Mouse (Mus musculus): Measurements from ENCODE around the gene Sorcs2. TPM values are rescaled to one million over a fixed set of nuclear protein-coding genes. Genes with fewer than 3 reads are reported as not detected.

The Sorcs2 gene
- polyA plus RNA-seq, 1 experiment from 2014 or later, result 3.1 TPM

- WGBS, result 80% methylated on average over 15 of the region's 15 CpGs
- H3K27ac ChIP-seq (replicated peaks), result peak overlapping the region; percentile 46; the same call in 1 of the 2 replicates
- TF ChIP-seq CTCF (IDR thresholded peaks at IDR 0.05; ENCODE audit: low read depth), result no peak
- TF ChIP-seq EP300 (optimal IDR thresholded peaks at IDR 0.05), result no peak
- no peaks in the 10 kb centered on the region for H3K27me3 ChIP-seq (ENCODE audit: control insufficient read depth, insufficient read depth, low read length)
- DNase-seq (ENCODE audit: low spot score) (no peak), ATAC-seq (ENCODE audit: low FRiP score, low TSS enrichment) (0 out of 2 replicates have a peak, but pooled peaks have one; percentile 4)
- no peak overlapping the region for H3K4me2 ChIP-seq (replicated peaks; ENCODE audit: low read depth)
- H3K9ac ChIP-seq (ENCODE audit: low read length), result no peak overlapping the region
- H3K4me3 ChIP-seq (ENCODE audit: low read depth, low read length), result no peak overlapping the region
- no peaks in the 10 kb centered on the region for H3K9me3 ChIP-seq (ENCODE audit: control insufficient read depth, low read length)
- peaks cover 12% of the 10 kb centered on the region for H3K36me3 ChIP-seq (ENCODE audit: control insufficient read depth, insufficient read depth, low read length)
- peaks cover 2% of the 10 kb centered on the region; the same call in 1 of the 2 replicates for H3K4me1 ChIP-seq (replicated peaks; ENCODE audit: control insufficient read depth, insufficient read depth)
Observed at GRCm38 (mm10) chr5:35974265-35974664, 423.7 kb downstream of the Sorcs2 start.

GRCm38 (mm10) chr5:35973800-35974199 is 424.1 kb downstream of the Sorcs2 start:
- no peak for TF ChIP-seq CTCF (IDR thresholded peaks at IDR 0.05; ENCODE audit: low read depth)
- TF ChIP-seq EP300 (optimal IDR thresholded peaks at IDR 0.05), result no peak
- H3K4me1 ChIP-seq (replicated peaks; ENCODE audit: control insufficient read depth, insufficient read depth), result peaks cover 2% of the 10 kb centered on the region; the same call in 1 of the 2 replicates
- H3K4me2 ChIP-seq (replicated peaks; ENCODE audit: low read depth), result no peak overlapping the region
- DNase-seq (ENCODE audit: low spot score) (peak; percentile 79), ATAC-seq (ENCODE audit: low FRiP score, low TSS enrichment) (peak; percentile 80)
- 34% methylated on average over 12 of the region's 12 CpGs for WGBS
- peak overlapping the region; percentile 71 for H3K27ac ChIP-seq (replicated peaks)
- H3K4me3 ChIP-seq (ENCODE audit: low read depth, low read length), result no peak overlapping the region
- no peak overlapping the region for H3K9ac ChIP-seq (ENCODE audit: low read length)
- no peaks in the 10 kb centered on the region for H3K27me3 ChIP-seq (ENCODE audit: control insufficient read depth, insufficient read depth, low read length)
- peaks cover 12% of the 10 kb centered on the region for H3K36me3 ChIP-seq (ENCODE audit: control insufficient read depth, insufficient read depth, low read length)
- no peaks in the 10 kb centered on the region for H3K9me3 ChIP-seq (ENCODE audit: control insufficient read depth, low read length)

GRCm38 (mm10) chr5:35972739-35973138 is 425.2 kb downstream of the Sorcs2 start:
- no peaks in the 10 kb centered on the region for H3K9me3 ChIP-seq (ENCODE audit: control insufficient read depth, low read length)
- no peak overlapping the region for H3K27ac ChIP-seq (replicated peaks)
- TF ChIP-seq CTCF (IDR thresholded peaks at IDR 0.05; ENCODE audit: low read depth), result no peak
- TF ChIP-seq EP300 (optimal IDR thresholded peaks at IDR 0.05), result no peak
- H3K36me3 ChIP-seq (ENCODE audit: control insufficient read depth, insufficient read depth, low read length), result peaks cover 12% of the 10 kb centered on the region
- no peaks in the 10 kb centered on the region for H3K27me3 ChIP-seq (ENCODE audit: control insufficient read depth, insufficient read depth, low read length)
- H3K4me2 ChIP-seq (replicated peaks; ENCODE audit: low read depth), result no peak overlapping the region
- 48% methylated on average over 7 of the region's 7 CpGs for WGBS
- H3K4me1 ChIP-seq (replicated peaks; ENCODE audit: control insufficient read depth, insufficient read depth), result peaks cover 2% of the 10 kb centered on the region; the same call in 1 of the 2 replicates
- ATAC-seq (ENCODE audit: low FRiP score, low TSS enrichment) (0 out of 2 replicates have a peak, but pooled peaks have one; percentile 34), DNase-seq (ENCODE audit: low spot score) (no peak)
- H3K9ac ChIP-seq (ENCODE audit: low read length), result no peak overlapping the region
- H3K4me3 ChIP-seq (ENCODE audit: low read depth, low read length), result no peak overlapping the region

GRCm38 (mm10) chr5:35971841-35972578 is 425.9 kb downstream of the Sorcs2 start:
- Histone ChIP-seq H3K27me3 (ENCODE audit: control insufficient read depth, insufficient read depth, low read length) (no peaks in the 10 kb centered on the region), H3K9ac (ENCODE audit: low read length) (no peak overlapping the region), H3K4me3 (ENCODE audit: low read depth, low read length) (no peak overlapping the region), H3K36me3 (ENCODE audit: control insufficient read depth, insufficient read depth, low read length) (peaks cover 12% of the 10 kb centered on the region), H3K4me1 (replicated peaks; ENCODE audit: control insufficient read depth, insufficient read depth) (peaks cover 2% of the 10 kb centered on the region; the same call in 1 of the 2 replicates), H3K4me2 (replicated peaks; ENCODE audit: low read depth) (no peak overlapping the region), H3K9me3 (ENCODE audit: control insufficient read depth, low read length) (no peaks in the 10 kb centered on the region), H3K27ac (replicated peaks) (no peak overlapping the region)
- ATAC-seq (ENCODE audit: low FRiP score, low TSS enrichment) (no peak), DNase-seq (ENCODE audit: low spot score) (peak; percentile 72)
- peak; percentile 96 for TF ChIP-seq CTCF (IDR thresholded peaks at IDR 0.05; ENCODE audit: low read depth)
- no peak for TF ChIP-seq EP300 (optimal IDR thresholded peaks at IDR 0.05)
- WGBS, result 63% methylated on average over 10 of the region's 10 CpGs

- Histone ChIP-seq H3K4me1 (replicated peaks; ENCODE audit: control insufficient read depth, insufficient read depth) (peaks cover 2% of the 10 kb centered on the region; the same call in 1 of the 2 replicates), H3K27me3 (ENCODE audit: control insufficient read depth, insufficient read depth, low read length) (no peaks in the 10 kb centered on the region), H3K9me3 (ENCODE audit: control insufficient read depth, low read length) (no peaks in the 10 kb centered on the region), H3K4me3 (ENCODE audit: low read depth, low read length) (no peak overlapping the region), H3K9ac (ENCODE audit: low read length) (no peak overlapping the region), H3K36me3 (ENCODE audit: control insufficient read depth, insufficient read depth, low read length) (peaks cover 13% of the 10 kb centered on the region; the same call in 1 of the 2 replicates), H3K27ac (replicated peaks) (peak overlapping the region; percentile 56; the same call in 1 of the 2 replicates), H3K4me2 (replicated peaks; ENCODE audit: low read depth) (no peak overlapping the region)
- DNase-seq (ENCODE audit: low spot score) (no peak), ATAC-seq (ENCODE audit: low FRiP score, low TSS enrichment) (no peak)
- WGBS, result 52% methylated on average over 12 of the region's 12 CpGs
- TF ChIP-seq CTCF (IDR thresholded peaks at IDR 0.05; ENCODE audit: low read depth), result no peak
- no peak for TF ChIP-seq EP300 (optimal IDR thresholded peaks at IDR 0.05)
Observed at GRCm38 (mm10) chr5:35970380-35971105, 427.4 kb downstream of the Sorcs2 start.

Data from stomach, postnatal 0 days (tissue).